Comparison of ENCODE assay signal across 10 mouse cellular contexts in the genomic region with DNA sequence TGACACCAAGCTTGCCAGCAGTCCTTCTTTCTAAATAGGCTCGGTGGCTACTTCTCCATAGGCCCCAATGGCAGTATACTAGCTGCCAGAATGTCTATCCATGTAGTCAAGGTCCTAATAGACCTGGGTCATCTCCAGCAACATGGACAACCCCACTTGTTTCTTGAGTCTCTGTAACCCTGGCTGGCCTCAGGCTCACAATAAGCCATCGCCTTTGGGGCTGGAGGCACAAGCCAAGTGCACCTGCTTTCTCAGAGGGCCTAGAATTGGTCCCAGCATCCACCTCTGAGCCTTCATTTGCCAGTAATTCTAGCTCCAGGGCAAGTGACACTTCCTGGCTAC. TPM values are rescaled to one million over a fixed set of nuclear protein-coding genes. Genes with fewer than 3 reads are reported as not detected.
A peak's percentile ranks its signal among the peaks of the same experiment; 100 is the strongest.
DNase-seq lines count a peak whose midpoint lies in the region; ATAC-seq and TF ChIP-seq lines count a peak whose summit lies in the region.
"Had no signal": no experiment of that assay in that cellular context is flagged by ENCODE, and none has a peak within 500 bp of the region (broad histone marks: within the 10 kb centered on the region; RNA-seq: fewer than 3 reads in every experiment).

No protein-coding gene starts in this region.

- WGBS in forebrain, embryonic 13.5 days = 44% methylated on average over 2 of the region's 2 CpGs
- WGBS in forebrain, embryonic 11.5 days = 43% methylated on average over 2 of the region's 2 CpGs
- 47% methylated on average over 2 of the region's 2 CpGs for WGBS in lung, embryonic 16.5 days
- 50% methylated on average over 2 of the region's 2 CpGs for WGBS in liver, embryonic 15.5 days (ENCODE audit: insufficient replicate concordance)
- WGBS in stomach, postnatal 0 days = 51% methylated on average over 2 of the region's 2 CpGs

- no peak overlapping the region for H3K4me3 ChIP-seq in forebrain, embryonic 13.5 days
- no peak overlapping the region for H3K4me3 ChIP-seq in forebrain, embryonic 11.5 days (ENCODE audit: low read depth, low read length)
- H3K4me3 ChIP-seq in lung, embryonic 16.5 days (ENCODE audit: low read length) = 0 out of 2 replicates have a peak overlapping the region, but pooled peaks have one; percentile 6
- H3K4me3 ChIP-seq in liver, embryonic 15.5 days (replicated peaks) = peak overlapping the region; percentile 75
- H3K4me3 ChIP-seq in stomach, postnatal 0 days (ENCODE audit: low read depth, low read length) = no peak overlapping the region

- DNase-seq in forebrain, embryonic 11.5 days (ENCODE audit: low spot score) = no peak
- no peak for DNase-seq in lung, postnatal 14 days
- no peak for DNase-seq in stomach, postnatal 0 days (ENCODE audit: low spot score)
- no peak for DNase-seq in embryo, embryonic 9.5 days (ENCODE audit: extremely low spot score)
- DNase-seq: cerebellum, adult 9-11 months had no signal

- no peaks in the 10 kb centered on the region for H3K27me3 ChIP-seq in forebrain, embryonic 13.5 days
- H3K27me3 ChIP-seq in forebrain, embryonic 11.5 days (ENCODE audit: control insufficient read depth, insufficient read depth, low read length) = no peaks in the 10 kb centered on the region
- no peaks in the 10 kb centered on the region for H3K27me3 ChIP-seq in lung, embryonic 16.5 days (ENCODE audit: control insufficient read depth, insufficient read depth, low read depth, low read length)
- H3K27me3 ChIP-seq in liver, embryonic 15.5 days = no peaks in the 10 kb centered on the region
- no peaks in the 10 kb centered on the region for H3K27me3 ChIP-seq in stomach, postnatal 0 days (ENCODE audit: control insufficient read depth, insufficient read depth, low read length)

- H3K27ac ChIP-seq in forebrain, embryonic 13.5 days = no peak overlapping the region
- H3K27ac ChIP-seq in forebrain, embryonic 11.5 days (ENCODE audit: low read depth, low read length) = no peak overlapping the region
- no peak overlapping the region for H3K27ac ChIP-seq in lung, embryonic 16.5 days (ENCODE audit: low read length)
- H3K27ac ChIP-seq in liver, embryonic 15.5 days (replicated peaks) = peak overlapping the region; percentile 81; the same call in 1 of the 2 replicates
- H3K27ac ChIP-seq in stomach, postnatal 0 days (replicated peaks) = 0 out of 2 replicates have a peak overlapping the region, but pooled peaks have one; percentile 24

- ATAC-seq in forebrain, embryonic 13.5 days = no peak
- no peak for ATAC-seq in forebrain, embryonic 11.5 days (replicated peaks; ENCODE audit: low FRiP score)
- ATAC-seq in lung, embryonic 16.5 days (ENCODE audit: low read depth) = no peak
- ATAC-seq in liver, embryonic 15.5 days (ENCODE audit: insufficient read depth) = no peak
- ATAC-seq in stomach, postnatal 0 days (ENCODE audit: low FRiP score, low TSS enrichment) = no peak
- no peak for ATAC-seq in frontal cortex, adult (ENCODE audit: low TSS enrichment)
- ATAC-seq: lung, postnatal 0 days had no signal

- H3K9ac ChIP-seq in forebrain, embryonic 13.5 days = no peak overlapping the region
- no peak overlapping the region for H3K9ac ChIP-seq in forebrain, embryonic 11.5 days (ENCODE audit: low read length)
- no peak overlapping the region for H3K9ac ChIP-seq in lung, embryonic 16.5 days (ENCODE audit: low read length)
- H3K9ac ChIP-seq in liver, embryonic 15.5 days = 0 out of 2 replicates have a peak overlapping the region, but pooled peaks have one; percentile 71
- H3K9ac ChIP-seq in stomach, postnatal 0 days (ENCODE audit: low read length) = peak overlapping the region; percentile 31; the same call in 1 of the 2 replicates

- peaks cover 19% of the 10 kb centered on the region for H3K4me1 ChIP-seq in forebrain, embryonic 13.5 days
- peaks cover 7% of the 10 kb centered on the region; the same call in 1 of the 2 replicates for H3K4me1 ChIP-seq in forebrain, embryonic 11.5 days (replicated peaks; ENCODE audit: control insufficient read depth, insufficient read depth, low read length)
- H3K4me1 ChIP-seq in lung, embryonic 16.5 days (replicated peaks; ENCODE audit: control insufficient read depth, insufficient read depth, low read length) = peaks cover 21% of the 10 kb centered on the region
- peaks cover 25% of the 10 kb centered on the region for H3K4me1 ChIP-seq in liver, embryonic 15.5 days (replicated peaks)
- H3K4me1 ChIP-seq in stomach, postnatal 0 days (replicated peaks; ENCODE audit: control insufficient read depth, insufficient read depth) = no peaks in the 10 kb centered on the region; the same call in 1 of the 2 replicates

- TF ChIP-seq EP300 in stomach, postnatal 0 days (optimal IDR thresholded peaks at IDR 0.05) = no peak

- TF ChIP-seq CTCF in stomach, postnatal 0 days (IDR thresholded peaks at IDR 0.05; ENCODE audit: low read depth) = no peak

- H3K36me3 ChIP-seq in forebrain, embryonic 13.5 days (ENCODE audit: poor library complexity, severe bottlenecking) = peaks cover 53% of the 10 kb centered on the region
- H3K36me3 ChIP-seq in forebrain, embryonic 11.5 days (ENCODE audit: control insufficient read depth, insufficient read depth, low read length) = peaks cover 23% of the 10 kb centered on the region
- H3K36me3 ChIP-seq in lung, embryonic 16.5 days (ENCODE audit: control insufficient read depth, insufficient read depth, low read length) = peaks cover 41% of the 10 kb centered on the region
- peaks cover 52% of the 10 kb centered on the region for H3K36me3 ChIP-seq in liver, embryonic 15.5 days (replicated peaks)
- H3K36me3 ChIP-seq in stomach, postnatal 0 days (ENCODE audit: control insufficient read depth, insufficient read depth, low read length) = peaks cover 10% of the 10 kb centered on the region; the same call in 1 of the 2 replicates

- no peaks in the 10 kb centered on the region for H3K9me3 ChIP-seq in forebrain, embryonic 13.5 days (replicated peaks)
- no peaks in the 10 kb centered on the region for H3K9me3 ChIP-seq in forebrain, embryonic 11.5 days (ENCODE audit: control insufficient read depth, low read length)
- no peaks in the 10 kb centered on the region for H3K9me3 ChIP-seq in lung, embryonic 16.5 days (ENCODE audit: control insufficient read depth, low read length)
- H3K9me3 ChIP-seq in liver, embryonic 15.5 days (replicated peaks) = no peaks in the 10 kb centered on the region
- H3K9me3 ChIP-seq in stomach, postnatal 0 days (ENCODE audit: control insufficient read depth, low read length) = no peaks in the 10 kb centered on the region

- peak overlapping the region; percentile 77 for H3K4me2 ChIP-seq in forebrain, embryonic 13.5 days
- no peak overlapping the region for H3K4me2 ChIP-seq in forebrain, embryonic 11.5 days (ENCODE audit: low read depth, low read length, severe bottlenecking)
- H3K4me2 ChIP-seq in lung, embryonic 16.5 days (ENCODE audit: low read depth, low read length) = peak overlapping the region; percentile 71
- H3K4me2 ChIP-seq in liver, embryonic 15.5 days = peak overlapping the region; percentile 87
- H3K4me2 ChIP-seq in stomach, postnatal 0 days (replicated peaks; ENCODE audit: low read depth) = peak overlapping the region; percentile 85; the same call in 1 of the 2 replicates

RNA-seq across cellular contexts. Expression of a gene that starts 1.7 kb away (rescaled TPM):
- 64.2 and 69.0 TPM in 2 replicates for polyA plus RNA-seq in forebrain, embryonic 13.5 days (2015; fragmentation: Nextera tagmentation; extraction: Ambion mirVana)
- polyA plus RNA-seq in forebrain, embryonic 11.5 days (2014; fragmentation: Nextera tagmentation; extraction: Ambion mirVana) = 53.7 and 57.5 TPM in 2 replicates
- 59.5 and 60.2 TPM in 2 replicates for polyA plus RNA-seq in lung, embryonic 16.5 days (2015; fragmentation: Nextera tagmentation; extraction: Ambion mirVana)
- 47.5 and 52.0 TPM in 2 replicates for polyA plus RNA-seq in liver, embryonic 15.5 days (2015; fragmentation: Nextera tagmentation; extraction: Ambion mirVana)
- 113 and 117 TPM in 2 replicates for polyA plus RNA-seq in stomach, postnatal 0 days (2015; fragmentation: Nextera tagmentation; extraction: Ambion mirVana)

RNA-seq across cellular contexts. Expression of a gene that starts 8.4 kb away (rescaled TPM):
- polyA plus RNA-seq in forebrain, embryonic 13.5 days (2015; fragmentation: Nextera tagmentation; extraction: Ambion mirVana) = 142 and 143 TPM in 2 replicates
- polyA plus RNA-seq in forebrain, embryonic 11.5 days (2014; fragmentation: Nextera tagmentation; extraction: Ambion mirVana) = 178 and 189 TPM in 2 replicates
- 141 and 154 TPM in 2 replicates for polyA plus RNA-seq in lung, embryonic 16.5 days (2015; fragmentation: Nextera tagmentation; extraction: Ambion mirVana)
- 69.1 and 74.7 TPM in 2 replicates for polyA plus RNA-seq in liver, embryonic 15.5 days (2015; fragmentation: Nextera tagmentation; extraction: Ambion mirVana)
- polyA plus RNA-seq in stomach, postnatal 0 days (2015; fragmentation: Nextera tagmentation; extraction: Ambion mirVana) = 93.7 and 95.0 TPM in 2 replicates

RNA-seq across cellular contexts. Expression of a gene that starts 10.6 kb away (rescaled TPM):
- 0.21 and 0.45 TPM in 2 replicates for polyA plus RNA-seq in forebrain, embryonic 13.5 days (2015; fragmentation: Nextera tagmentation; extraction: Ambion mirVana)
- 0.35 and 0.44 TPM in 2 replicates for polyA plus RNA-seq in forebrain, embryonic 11.5 days (2014; fragmentation: Nextera tagmentation; extraction: Ambion mirVana)
- polyA plus RNA-seq in lung, embryonic 16.5 days (2015; fragmentation: Nextera tagmentation; extraction: Ambion mirVana) = 2.8 and 7.1 TPM in 2 replicates
- polyA plus RNA-seq in liver, embryonic 15.5 days (2015; fragmentation: Nextera tagmentation; extraction: Ambion mirVana) = 0.09 and 0.15 TPM in 2 replicates
- 0.50 TPM in 2 replicates for polyA plus RNA-seq in stomach, postnatal 0 days (2015; fragmentation: Nextera tagmentation; extraction: Ambion mirVana)
- polyA plus RNA-seq: lung, postnatal 0 days had no signal

RNA-seq across cellular contexts. Expression of a gene that starts 22.1 kb away (rescaled TPM):
- 56.2 and 60.0 TPM in 2 replicates for polyA plus RNA-seq in forebrain, embryonic 13.5 days (2015; fragmentation: Nextera tagmentation; extraction: Ambion mirVana)
- polyA plus RNA-seq in forebrain, embryonic 11.5 days (2014; fragmentation: Nextera tagmentation; extraction: Ambion mirVana) = 61.2 and 61.8 TPM in 2 replicates
- 79.0 and 80.1 TPM in 2 replicates for polyA plus RNA-seq in lung, embryonic 16.5 days (2015; fragmentation: Nextera tagmentation; extraction: Ambion mirVana)
- polyA plus RNA-seq in liver, embryonic 15.5 days (2015; fragmentation: Nextera tagmentation; extraction: Ambion mirVana) = 25.9 and 26.8 TPM in 2 replicates
- polyA plus RNA-seq in stomach, postnatal 0 days (2015; fragmentation: Nextera tagmentation; extraction: Ambion mirVana) = 39.0 and 39.9 TPM in 2 replicates

RNA-seq across cellular contexts. Expression of a gene that starts 45.1 kb away (rescaled TPM):
- polyA plus RNA-seq in forebrain, embryonic 13.5 days (2015; fragmentation: Nextera tagmentation; extraction: Ambion mirVana) = 0.52 and 0.58 TPM in 2 replicates
- 0.36 and 0.80 TPM in 2 replicates for polyA plus RNA-seq in forebrain, embryonic 11.5 days (2014; fragmentation: Nextera tagmentation; extraction: Ambion mirVana)
- 2.5 and 5.2 TPM in 2 replicates for polyA plus RNA-seq in lung, embryonic 16.5 days (2015; fragmentation: Nextera tagmentation; extraction: Ambion mirVana)
- polyA plus RNA-seq in liver, embryonic 15.5 days (2015; fragmentation: Nextera tagmentation; extraction: Ambion mirVana) = 59.8 and 101 TPM in 2 replicates
- polyA plus RNA-seq in stomach, postnatal 0 days (2015; fragmentation: Nextera tagmentation; extraction: Ambion mirVana) = 2.1 and 3.1 TPM in 2 replicates

Comparison
In these comparisons a context has a peak if more than half of its experiments do, and no peak if none do; other contexts are left out.
1. H3K27ac ChIP-seq: peak in liver, embryonic 15.5 days (single experiment) and stomach, postnatal 0 days (single experiment); none in forebrain, embryonic 13.5 days (single experiment), forebrain, embryonic 11.5 days (single experiment) and lung, embryonic 16.5 days (single experiment).
2. H3K4me3 ChIP-seq: peak in lung, embryonic 16.5 days (single experiment) and liver, embryonic 15.5 days (single experiment); none in forebrain, embryonic 13.5 days (single experiment), forebrain, embryonic 11.5 days (single experiment) and stomach, postnatal 0 days (single experiment).
3. H3K9ac ChIP-seq: peak in liver, embryonic 15.5 days (single experiment) and stomach, postnatal 0 days (single experiment); none in forebrain, embryonic 13.5 days (single experiment), forebrain, embryonic 11.5 days (single experiment) and lung, embryonic 16.5 days (single experiment).